Mouse (Mus musculus) embryonic fibroblast, embryonic 13.5 days (primary cell): Measurements from ENCODE around the gene Cdk5r1.

ENCODE experiments used
- CTCF ChIP-seq: IDR thresholded peaks from 2 replicates; pipeline ENCODE4 v1.5.1; 2011; ENCODE audit warnings: mild to moderate bottlenecking, control low read depth, low read length, moderate library complexity, borderline replicate concordance; ENCODE audit not compliant: insufficient read depth
- POLR2A ChIP-seq: IDR thresholded peaks from 2 replicates; pipeline ENCODE4 v1.6.1; 2011; ENCODE audit warnings: low read depth, mild to moderate bottlenecking, control low read depth, low read length, moderate library complexity

DNA sequence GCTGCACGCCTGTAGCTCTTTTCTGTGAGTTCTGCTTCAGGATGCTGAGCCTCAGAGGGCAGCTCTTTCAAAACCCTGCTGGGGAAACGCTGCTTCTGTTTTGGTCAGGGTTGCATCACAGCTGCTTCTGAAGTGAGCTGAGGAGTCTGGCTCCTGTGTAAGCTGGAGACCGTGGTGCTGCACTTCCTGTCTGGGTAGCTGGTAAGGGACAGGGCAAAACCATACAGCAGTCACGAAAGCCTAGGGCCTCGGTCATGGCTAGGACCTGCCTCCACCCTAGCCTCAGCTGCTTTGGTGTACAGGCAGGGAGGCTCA lies 13.0 kb downstream of the Cdk5r1 start:
- TF ChIP-seq POLR2A, result no peak
- TF ChIP-seq CTCF, result no peak
